Mouse (Mus musculus): ENCODE data around the gene Ppm1d. TPM values are rescaled to one million over a fixed set of nuclear protein-coding genes. Genes with fewer than 3 reads are reported as not detected.

The Ppm1d gene
- polyA plus RNA-seq, 2 experiments: 14.4 to 17.4 TPM

DNA sequence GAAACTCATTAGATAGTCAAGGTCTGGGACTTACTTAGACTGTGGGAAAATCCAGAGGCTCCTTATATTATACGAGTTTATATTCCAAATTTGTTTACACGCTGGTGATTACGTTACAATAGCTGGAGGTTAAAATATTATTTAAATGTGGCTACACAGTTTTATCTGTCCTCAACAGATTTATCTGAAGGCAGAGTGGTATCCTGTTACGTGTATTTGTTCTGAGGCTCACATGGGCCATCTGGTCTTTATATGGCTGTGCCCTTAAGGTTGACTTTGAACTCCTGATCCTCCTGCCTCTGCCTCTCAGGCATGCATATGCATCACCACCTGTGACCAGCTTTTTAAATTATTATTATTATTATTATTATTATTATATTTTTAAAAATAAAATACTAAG lies 42.8 kb downstream of the Ppm1d start:
- Histone ChIP-seq H3K36me3 (ENCODE audit: control insufficient read depth, insufficient read depth, low read length) (no peaks in the 10 kb centered on the region), H3K27ac (replicated peaks; ENCODE audit: low read depth, low read length) (no peak overlapping the region), H3K27me3 (ENCODE audit: control insufficient read depth, insufficient read depth, low read length) (no peaks in the 10 kb centered on the region), H3K4me3 (replicated peaks; ENCODE audit: low read length) (peak overlapping the region; percentile 59), H3K9me3 (ENCODE audit: control insufficient read depth, low read length) (no peaks in the 10 kb centered on the region), H3K4me2 (replicated peaks; ENCODE audit: low read depth, low read length, severe bottlenecking) (peak overlapping the region; percentile 73), H3K9ac (ENCODE audit: low read depth, low read length, severe bottlenecking) (peak overlapping the region; percentile 73; the same call in 1 of the 2 replicates), H3K4me1 (ENCODE audit: control insufficient read depth, insufficient read depth, low read length) (no peaks in the 10 kb centered on the region)
- TF ChIP-seq POLR2A (IDR thresholded peaks at IDR 0.05; ENCODE audit: borderline replicate concordance, extremely low read depth, insufficient read depth, insufficient read length): no peak
- 58% methylated on average over 4 of the region's 4 CpGs for WGBS
- DNase-seq (ENCODE audit: low spot score) (no peak), ATAC-seq (ENCODE audit: low FRiP score, low read depth) (no peak)

DNA sequence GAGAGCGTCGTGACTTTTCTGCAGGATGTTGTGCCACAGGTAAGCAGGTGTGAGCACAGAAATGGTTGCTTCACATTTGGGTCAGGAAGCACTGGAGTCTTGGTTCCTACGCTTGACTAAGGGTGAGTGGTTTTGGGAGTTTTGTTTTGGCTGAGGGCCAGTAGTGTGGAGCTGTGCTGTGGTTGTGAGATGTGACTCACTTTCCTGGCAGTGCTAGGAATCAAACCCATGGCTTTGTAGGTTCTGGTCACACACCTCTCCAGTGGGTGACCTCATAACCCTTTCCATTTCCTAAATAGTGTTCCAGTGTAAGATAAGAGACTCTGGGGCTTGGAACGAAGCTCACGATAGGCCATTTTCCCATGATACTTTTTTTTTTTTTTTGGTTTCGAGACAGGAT lies 48.6 kb downstream of the Ppm1d start:
- no peak overlapping the region for H3K4me2 ChIP-seq (replicated peaks; ENCODE audit: low read depth, low read length, severe bottlenecking)
- peaks cover 22% of the 10 kb centered on the region; the same call in 1 of the 2 replicates for H3K36me3 ChIP-seq (ENCODE audit: control insufficient read depth, insufficient read depth, low read length)
- no peak overlapping the region for H3K27ac ChIP-seq (replicated peaks; ENCODE audit: low read depth, low read length)
- ATAC-seq (ENCODE audit: low FRiP score, low read depth): no peak
- H3K4me1 ChIP-seq (ENCODE audit: control insufficient read depth, insufficient read depth, low read length): no peaks in the 10 kb centered on the region
- no peak for TF ChIP-seq POLR2A (IDR thresholded peaks at IDR 0.05; ENCODE audit: borderline replicate concordance, extremely low read depth, insufficient read depth, insufficient read length)
- H3K4me3 ChIP-seq (replicated peaks; ENCODE audit: low read length): no peak overlapping the region
- H3K27me3 ChIP-seq (ENCODE audit: control insufficient read depth, insufficient read depth, low read length): no peaks in the 10 kb centered on the region
- no peaks in the 10 kb centered on the region for H3K9me3 ChIP-seq (ENCODE audit: control insufficient read depth, low read length)
- no peak for DNase-seq (ENCODE audit: low spot score)
- WGBS: 94% methylated on average over 6 of the region's 6 CpGs
- H3K9ac ChIP-seq (ENCODE audit: low read depth, low read length, severe bottlenecking): no peak overlapping the region

DNA sequence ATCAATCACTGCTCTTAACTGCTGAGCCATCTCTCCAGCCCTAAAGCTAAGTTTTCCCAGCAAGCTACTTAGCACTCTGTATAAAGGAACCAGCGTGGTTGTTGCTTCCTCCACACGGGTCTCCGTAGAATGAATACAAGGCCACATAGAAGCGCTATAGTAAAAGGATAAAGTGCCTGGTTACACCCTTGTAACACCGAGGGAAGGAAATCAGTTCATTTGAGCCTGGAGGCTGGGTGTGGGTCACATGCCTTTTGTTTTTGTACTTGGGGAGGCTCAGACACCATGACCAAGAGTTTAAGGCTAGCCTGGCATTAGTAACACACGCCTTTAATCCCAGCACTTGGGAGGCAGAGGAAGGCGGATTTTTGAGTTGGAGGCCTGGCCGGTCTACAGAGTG lies 50.6 kb downstream of the Ppm1d start:
- 81% methylated on average over 8 of the region's 8 CpGs for WGBS
- Histone ChIP-seq H3K4me3 (replicated peaks; ENCODE audit: low read length) (no peak overlapping the region), H3K27ac (replicated peaks; ENCODE audit: low read depth, low read length) (no peak overlapping the region), H3K9ac (ENCODE audit: low read depth, low read length, severe bottlenecking) (no peak overlapping the region), H3K4me1 (ENCODE audit: control insufficient read depth, insufficient read depth, low read length) (no peaks in the 10 kb centered on the region), H3K36me3 (ENCODE audit: control insufficient read depth, insufficient read depth, low read length) (peaks cover 31% of the 10 kb centered on the region), H3K9me3 (ENCODE audit: control insufficient read depth, low read length) (no peaks in the 10 kb centered on the region), H3K4me2 (replicated peaks; ENCODE audit: low read depth, low read length, severe bottlenecking) (no peak overlapping the region), H3K27me3 (ENCODE audit: control insufficient read depth, insufficient read depth, low read length) (no peaks in the 10 kb centered on the region)
- DNase-seq (ENCODE audit: low spot score) (no peak), ATAC-seq (ENCODE audit: low FRiP score, low read depth) (no peak)
- TF ChIP-seq POLR2A (IDR thresholded peaks at IDR 0.05; ENCODE audit: borderline replicate concordance, extremely low read depth, insufficient read depth, insufficient read length): no peak

DNA sequence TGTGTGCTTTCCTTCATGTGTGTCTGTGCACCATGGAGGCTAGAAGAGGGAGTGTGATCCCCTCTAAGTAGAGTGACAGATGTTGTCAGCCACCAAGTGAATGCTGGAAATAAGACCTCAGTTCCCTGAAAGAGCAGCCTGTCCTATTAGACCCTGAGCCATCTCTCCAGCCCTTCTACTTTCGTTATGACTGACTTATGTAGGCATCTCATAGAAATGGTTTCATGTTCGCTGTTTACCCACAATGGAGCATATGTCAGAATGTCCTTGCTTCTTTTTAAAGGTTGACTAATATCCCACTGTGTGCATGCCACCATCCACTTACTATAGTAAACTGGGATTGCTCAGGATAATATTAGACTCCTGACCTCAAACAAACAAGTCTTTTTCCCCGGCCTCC lies 55.1 kb downstream of the Ppm1d start:
- WGBS: 87% methylated on average over 3 of the region's 3 CpGs
- DNase-seq (ENCODE audit: low spot score): no peak
- peaks cover 26% of the 10 kb centered on the region for H3K36me3 ChIP-seq (ENCODE audit: control insufficient read depth, insufficient read depth, low read length)
- H3K4me1 ChIP-seq (ENCODE audit: control insufficient read depth, insufficient read depth, low read length): no peaks in the 10 kb centered on the region
- no peak for ATAC-seq (ENCODE audit: low FRiP score, low read depth)
- no peak for TF ChIP-seq POLR2A (IDR thresholded peaks at IDR 0.05; ENCODE audit: borderline replicate concordance, extremely low read depth, insufficient read depth, insufficient read length)
- no peak overlapping the region for H3K9ac ChIP-seq (ENCODE audit: low read depth, low read length, severe bottlenecking)
- H3K4me3 ChIP-seq (replicated peaks; ENCODE audit: low read length): no peak overlapping the region
- H3K27ac ChIP-seq (replicated peaks; ENCODE audit: low read depth, low read length): no peak overlapping the region
- H3K27me3 ChIP-seq (ENCODE audit: control insufficient read depth, insufficient read depth, low read length): no peaks in the 10 kb centered on the region
- no peak overlapping the region for H3K4me2 ChIP-seq (replicated peaks; ENCODE audit: low read depth, low read length, severe bottlenecking)
- no peaks in the 10 kb centered on the region for H3K9me3 ChIP-seq (ENCODE audit: control insufficient read depth, low read length)

DNA sequence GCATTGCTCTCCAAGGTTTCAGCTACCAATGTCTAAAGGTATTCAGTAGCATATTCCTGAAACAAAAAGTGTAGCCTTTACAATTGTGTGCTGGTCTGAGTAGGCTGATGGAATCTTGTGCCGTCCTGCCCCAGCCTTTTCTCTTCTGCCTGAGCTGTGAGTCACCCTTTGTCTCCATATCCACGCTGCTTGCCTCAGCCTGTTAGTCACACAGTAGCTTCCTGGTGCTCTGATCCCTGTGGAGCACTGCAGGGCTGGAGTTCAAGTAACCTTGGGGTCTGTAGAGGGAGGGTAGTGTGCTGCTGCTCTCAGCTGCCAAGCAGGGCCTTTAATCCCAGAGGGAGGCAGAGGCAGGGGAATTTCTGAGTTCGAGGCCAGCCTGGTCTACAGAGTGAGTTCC lies 56.8 kb downstream of the Ppm1d start:
- peaks cover 24% of the 10 kb centered on the region for H3K36me3 ChIP-seq (ENCODE audit: control insufficient read depth, insufficient read depth, low read length)
- H3K27me3 ChIP-seq (ENCODE audit: control insufficient read depth, insufficient read depth, low read length): no peaks in the 10 kb centered on the region
- no peak overlapping the region for H3K4me2 ChIP-seq (replicated peaks; ENCODE audit: low read depth, low read length, severe bottlenecking)
- no peak for TF ChIP-seq POLR2A (IDR thresholded peaks at IDR 0.05; ENCODE audit: borderline replicate concordance, extremely low read depth, insufficient read depth, insufficient read length)
- no peak overlapping the region for H3K4me3 ChIP-seq (replicated peaks; ENCODE audit: low read length)
- no peak overlapping the region for H3K27ac ChIP-seq (replicated peaks; ENCODE audit: low read depth, low read length)
- 83% methylated on average over 3 of the region's 3 CpGs for WGBS
- H3K9ac ChIP-seq (ENCODE audit: low read depth, low read length, severe bottlenecking): no peak overlapping the region
- DNase-seq (ENCODE audit: low spot score) (no peak), ATAC-seq (ENCODE audit: low FRiP score, low read depth) (no peak)
- H3K4me1 ChIP-seq (ENCODE audit: control insufficient read depth, insufficient read depth, low read length): no peaks in the 10 kb centered on the region
- no peaks in the 10 kb centered on the region for H3K9me3 ChIP-seq (ENCODE audit: control insufficient read depth, low read length)

DNA sequence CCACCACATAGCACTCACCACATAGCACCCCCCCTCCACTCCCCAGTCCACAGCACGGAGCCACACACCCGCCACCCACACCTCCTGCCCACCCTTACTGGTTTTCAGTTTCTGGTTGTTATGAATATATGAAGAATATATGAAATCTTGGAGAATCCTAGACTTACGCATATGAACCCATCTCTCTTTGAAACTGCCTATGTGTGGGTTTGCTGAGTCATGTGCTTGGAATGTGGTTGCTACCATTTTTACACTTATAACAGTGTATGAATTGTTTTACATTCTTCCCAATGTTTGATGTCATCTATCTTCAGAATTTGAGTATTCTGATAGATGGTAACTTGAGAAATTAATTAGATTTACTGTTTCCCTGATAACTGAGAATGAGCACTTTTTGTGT lies 68.0 kb downstream of the Ppm1d start:
- DNase-seq (ENCODE audit: low spot score) (no peak), ATAC-seq (ENCODE audit: low FRiP score, low read depth) (no peak)
- H3K27me3 ChIP-seq (ENCODE audit: control insufficient read depth, insufficient read depth, low read length): no peaks in the 10 kb centered on the region
- H3K36me3 ChIP-seq (ENCODE audit: control insufficient read depth, insufficient read depth, low read length): no peaks in the 10 kb centered on the region
- 89% methylated on average over 3 of the region's 3 CpGs for WGBS
- no peak overlapping the region for H3K4me3 ChIP-seq (replicated peaks; ENCODE audit: low read length)
- H3K9ac ChIP-seq (ENCODE audit: low read depth, low read length, severe bottlenecking): no peak overlapping the region
- no peak for TF ChIP-seq POLR2A (IDR thresholded peaks at IDR 0.05; ENCODE audit: borderline replicate concordance, extremely low read depth, insufficient read depth, insufficient read length)
- H3K9me3 ChIP-seq (ENCODE audit: control insufficient read depth, low read length): no peaks in the 10 kb centered on the region
- no peak overlapping the region for H3K27ac ChIP-seq (replicated peaks; ENCODE audit: low read depth, low read length)
- H3K4me2 ChIP-seq (replicated peaks; ENCODE audit: low read depth, low read length, severe bottlenecking): no peak overlapping the region
- 0 out of 2 replicates have a peak, but pooled peaks cover 4% of the 10 kb centered on the region for H3K4me1 ChIP-seq (ENCODE audit: control insufficient read depth, insufficient read depth, low read length)

All from limb, embryonic 14.5 days (tissue).